Comparison of ENCODE assay signal across 18 mouse cellular contexts in genomic region chr9:11279409-11280127, GRCm38 (mm10).
"Had no signal": no experiment of that assay in that cellular context is flagged by ENCODE, and none has a peak within 500 bp of the region (broad histone marks: within the 10 kb centered on the region; RNA-seq: fewer than 3 reads in every experiment).

No protein-coding gene starts in this region.

- H3K4me2 ChIP-seq: limb, embryonic 12.5 days; limb, embryonic 15.5 days; liver, embryonic 11.5 days; lung, embryonic 14.5 days; midbrain, embryonic 13.5 days had no signal

- H3K9ac ChIP-seq: limb, embryonic 12.5 days; limb, embryonic 15.5 days; liver, embryonic 14.5 days; liver, postnatal 0 days; lung, embryonic 14.5 days; midbrain, embryonic 13.5 days had no signal

- H3K27ac ChIP-seq: limb, embryonic 12.5 days; limb, embryonic 15.5 days; liver, embryonic 14.5 days; macrophage; midbrain, embryonic 13.5 days; stomach, postnatal 0 days had no signal

- H3K9me3 ChIP-seq: limb, embryonic 12.5 days; limb, embryonic 15.5 days had no signal

- H3K4me1 ChIP-seq: limb, embryonic 12.5 days; limb, embryonic 15.5 days; midbrain, embryonic 13.5 days had no signal

- H3K36me3 ChIP-seq: limb, embryonic 12.5 days; limb, embryonic 15.5 days; midbrain, embryonic 13.5 days had no signal

- H3K4me3 ChIP-seq: limb, embryonic 12.5 days; limb, embryonic 15.5 days; midbrain, embryonic 13.5 days; myocyte had no signal

- ATAC-seq: liver, postnatal 0 days; lung, postnatal 0 days; midbrain, embryonic 13.5 days had no signal

- DNase-seq: kidney, adult 8-10 months; kidney, postnatal 14 days; kidney, postnatal 4 days; left cerebral cortex, postnatal 4 days; liver, postnatal 0 days; lung, embryonic 14.5 days; thymus, adult 2 months; thymus, postnatal 14 days; thymus, postnatal 4 days had no signal

- H3K27me3 ChIP-seq: limb, embryonic 12.5 days; limb, embryonic 15.5 days; midbrain, embryonic 13.5 days had no signal
